Mouse (Mus musculus) limb, embryonic 13.5 days (tissue): ENCODE results near the gene Gm9747. TPM values are rescaled to one million over a fixed set of nuclear protein-coding genes. Genes with fewer than 3 reads are reported as not detected.

Experiments
- ATAC-seq: fragments of 200-750 bp; cut with Nextera tagmentation; 2 replicates; pipeline ENCODE4 v1.8.0; 2017; ENCODE audit warnings: low read depth, moderate number of reproducible peaks, moderate TSS enrichment; ENCODE audit not compliant: low FRiP score
- H3K27ac ChIP-seq: fragments of 300-500 bp; sonication (generic); 2 replicates; pipeline ENCODE4 v1.5.1; 2015; ENCODE audit warnings: inconsistent platforms, mild to moderate bottlenecking, moderate library complexity
- H3K27me3 ChIP-seq: fragments of 300-500 bp; sonication (generic); 2 replicates; pipeline ENCODE4 v1.6.1; 2015; ENCODE audit warnings: mild to moderate bottlenecking, inconsistent platforms
- H3K36me3 ChIP-seq: fragments of 300-500 bp; sonication (generic); 2 replicates; pipeline ENCODE4 v1.6.1; 2015; ENCODE audit warnings: inconsistent platforms, mild to moderate bottlenecking, moderate library complexity
- H3K4me1 ChIP-seq: fragments of 300-500 bp; sonication (generic); 2 replicates; pipeline ENCODE4 v1.6.1; 2015; ENCODE audit warnings: inconsistent platforms
- H3K4me2 ChIP-seq: fragments of 300-500 bp; sonication (generic); replicated peaks from 2 replicates; pipeline ENCODE4 v1.6.1; 2015; ENCODE audit warnings: inconsistent platforms, mild to moderate bottlenecking, moderate library complexity
- H3K4me3 ChIP-seq: fragments of 300-500 bp; sonication (generic); 2 replicates; pipeline ENCODE4 v1.5.1; 2015; ENCODE audit warnings: moderate library complexity, mild to moderate bottlenecking, inconsistent platforms
- H3K9ac ChIP-seq: fragments of 300-500 bp; sonication (generic); 2 replicates; pipeline ENCODE4 v1.6.1; 2015; ENCODE audit warnings: mild to moderate bottlenecking, inconsistent platforms
- H3K9me3 ChIP-seq: fragments of 300-500 bp; sonication (generic); 2 replicates; pipeline ENCODE4 v1.6.1; 2016; ENCODE audit warnings: inconsistent platforms
- WGBS: fragments of 180-500 bp; shearing (Covaris S2); methylation state at CpG from one replicate; pipeline ENCODE4 v1.1.7; 2015; 5-methylcytosine and 5-hydroxymethylcytosine counted together
- polyA plus RNA-seq: library from polyadenylated mRNA; unstranded; fragments of >200 nt; fragmentation: Nextera tagmentation; extraction: Ambion mirVana; gene quantifications from 2 replicates; pipeline ENCODE4 v1.2.1, GENCODE M21; 2015

The Gm9747 gene
- polyA plus RNA-seq, result 32.1 and 34.9 TPM in 2 replicates

GRCm38 (mm10) chr1:82232812-82233211 is at the start of gene Gm9747:
TSS of gene Gm9747 (plus strand) at chr1:82233112.
- Histone ChIP-seq H3K4me3 (no peak within 1 kb of the TSS), H3K4me1 (peaks cover 5% of the 10 kb centered on the region; the same call in 1 of the 2 replicates), H3K27me3 (no peaks in the 10 kb centered on the region), H3K27ac (no peak within 1 kb of the TSS), H3K9me3 (no peaks in the 10 kb centered on the region), H3K36me3 (peaks cover 31% of the 10 kb centered on the region), H3K4me2 (no peak within 1 kb of the TSS), H3K9ac (no peak within 1 kb of the TSS)
- no peak for ATAC-seq
- 93% methylated on average over 3 of the region's 3 CpGs for WGBS

- Histone ChIP-seq H3K4me3 (no peak overlapping the region), H3K4me1 (peaks cover 3% of the 10 kb centered on the region), H3K36me3 (no peaks in the 10 kb centered on the region), H3K4me2 (no peak overlapping the region), H3K27ac (no peak overlapping the region), H3K9me3 (no peaks in the 10 kb centered on the region), H3K27me3 (no peaks in the 10 kb centered on the region), H3K9ac (no peak overlapping the region)
- ATAC-seq, result no peak
- 75% methylated on average over 8 of the region's 8 CpGs for WGBS
Measured at GRCm38 (mm10) chr1:82183913-82184442, 48.9 kb upstream of the Gm9747 start.

- no peak overlapping the region for H3K4me3 ChIP-seq
- no peaks in the 10 kb centered on the region for H3K9me3 ChIP-seq
- 47% methylated on average over 10 of the region's 10 CpGs for WGBS
- H3K27ac ChIP-seq, result no peak overlapping the region
- no peaks in the 10 kb centered on the region for H3K27me3 ChIP-seq
- no peak overlapping the region for H3K9ac ChIP-seq
- no peak for ATAC-seq
- H3K4me1 ChIP-seq, result peaks cover 20% of the 10 kb centered on the region
- no peaks in the 10 kb centered on the region for H3K36me3 ChIP-seq
- H3K4me2 ChIP-seq, result no peak overlapping the region
Measured at GRCm38 (mm10) chr1:82188549-82189231, 44.2 kb upstream of the Gm9747 start.

- ATAC-seq, result peak; percentile 81
- Histone ChIP-seq H3K9ac (no peak overlapping the region), H3K4me2 (peak overlapping the region; percentile 30), H3K4me1 (peaks cover 20% of the 10 kb centered on the region), H3K9me3 (no peaks in the 10 kb centered on the region), H3K27me3 (no peaks in the 10 kb centered on the region), H3K27ac (no peak overlapping the region), H3K4me3 (no peak overlapping the region), H3K36me3 (no peaks in the 10 kb centered on the region)
- WGBS, result 16% methylated on average over 3 of the region's 3 CpGs
Measured at GRCm38 (mm10) chr1:82189516-82189915, 43.4 kb upstream of the Gm9747 start.

GRCm38 (mm10) chr1:82191579-82191978 is 41.3 kb upstream of the Gm9747 start:
- no peak for ATAC-seq
- WGBS, result 49% methylated on average over 3 of the region's 3 CpGs
- Histone ChIP-seq H3K36me3 (no peaks in the 10 kb centered on the region), H3K4me3 (no peak overlapping the region), H3K4me2 (no peak overlapping the region), H3K4me1 (peaks cover 20% of the 10 kb centered on the region), H3K27ac (no peak overlapping the region), H3K9ac (no peak overlapping the region), H3K9me3 (no peaks in the 10 kb centered on the region), H3K27me3 (no peaks in the 10 kb centered on the region)

- H3K4me3 ChIP-seq, result no peak overlapping the region
- H3K27ac ChIP-seq, result 0 out of 2 replicates have a peak overlapping the region, but pooled peaks have one; percentile 33
- H3K27me3 ChIP-seq, result 0 out of 2 replicates have a peak, but pooled peaks cover 2% of the 10 kb centered on the region
- 8% methylated on average over 1 of the region's 1 CpGs for WGBS
- no peaks in the 10 kb centered on the region for H3K9me3 ChIP-seq
- no peaks in the 10 kb centered on the region for H3K36me3 ChIP-seq
- no peak overlapping the region for H3K9ac ChIP-seq
- peak; percentile 49; the same call in 1 of the 2 replicates for ATAC-seq
- H3K4me1 ChIP-seq, result peaks cover 48% of the 10 kb centered on the region
- H3K4me2 ChIP-seq, result no peak overlapping the region
Measured at GRCm38 (mm10) chr1:82199918-82200317, 33.0 kb upstream of the Gm9747 start.

- H3K36me3 ChIP-seq, result no peaks in the 10 kb centered on the region
- ATAC-seq, result no peak
- H3K4me3 ChIP-seq, result no peak overlapping the region
- 0 out of 2 replicates have a peak, but pooled peaks cover 2% of the 10 kb centered on the region for H3K27me3 ChIP-seq
- no peaks in the 10 kb centered on the region for H3K9me3 ChIP-seq
- no peak overlapping the region for H3K27ac ChIP-seq
- H3K4me1 ChIP-seq, result peaks cover 48% of the 10 kb centered on the region
- H3K9ac ChIP-seq, result no peak overlapping the region
- 69% methylated on average over 7 of the region's 7 CpGs for WGBS
- no peak overlapping the region for H3K4me2 ChIP-seq
Measured at GRCm38 (mm10) chr1:82200636-82201035, 32.3 kb upstream of the Gm9747 start.

- Histone ChIP-seq H3K4me3 (no peak overlapping the region), H3K9ac (no peak overlapping the region), H3K36me3 (no peaks in the 10 kb centered on the region), H3K4me2 (no peak overlapping the region), H3K9me3 (peaks cover 9% of the 10 kb centered on the region; the same call in 1 of the 2 replicates), H3K27me3 (0 out of 2 replicates have a peak, but pooled peaks cover 2% of the 10 kb centered on the region), H3K4me1 (peaks cover 16% of the 10 kb centered on the region), H3K27ac (no peak overlapping the region)
- no peak for ATAC-seq
- WGBS, result 84% methylated on average over 5 of the region's 5 CpGs
Measured at GRCm38 (mm10) chr1:82207511-82207910, 25.4 kb upstream of the Gm9747 start.

GRCm38 (mm10) chr1:82220673-82221396 is 12.1 kb upstream of the Gm9747 start:
- ATAC-seq, result 0 out of 2 replicates have a peak, but pooled peaks have one; percentile 24
- H3K36me3 ChIP-seq, result no peaks in the 10 kb centered on the region
- no peak overlapping the region for H3K4me2 ChIP-seq
- H3K27me3 ChIP-seq, result no peaks in the 10 kb centered on the region
- no peak overlapping the region for H3K4me3 ChIP-seq
- H3K9ac ChIP-seq, result no peak overlapping the region
- whole genome bisulfite sequencing, result 46% methylated on average over 12 of the region's 12 CpGs
- H3K4me1 ChIP-seq, result peaks cover 12% of the 10 kb centered on the region; the same call in 1 of the 2 replicates
- no peaks in the 10 kb centered on the region for H3K9me3 ChIP-seq
- no peak overlapping the region for H3K27ac ChIP-seq

- Histone ChIP-seq H3K27me3 (no peaks in the 10 kb centered on the region), H3K4me2 (no peak overlapping the region), H3K9me3 (no peaks in the 10 kb centered on the region), H3K36me3 (no peaks in the 10 kb centered on the region), H3K9ac (no peak overlapping the region), H3K4me1 (peaks cover 12% of the 10 kb centered on the region; the same call in 1 of the 2 replicates), H3K4me3 (no peak overlapping the region), H3K27ac (no peak overlapping the region)
- no peak for ATAC-seq
- 59% methylated on average over 1 of the region's 1 CpGs for WGBS
Measured at GRCm38 (mm10) chr1:82221462-82221861, 11.4 kb upstream of the Gm9747 start.

- no peak overlapping the region for H3K27ac ChIP-seq
- no peaks in the 10 kb centered on the region for H3K36me3 ChIP-seq
- H3K4me3 ChIP-seq, result no peak overlapping the region
- ATAC-seq, result no peak
- no peak overlapping the region for H3K9ac ChIP-seq
- no peaks in the 10 kb centered on the region for H3K27me3 ChIP-seq
- no peak overlapping the region for H3K4me2 ChIP-seq
- H3K9me3 ChIP-seq, result no peaks in the 10 kb centered on the region
- 79% methylated on average over 5 of the region's 5 CpGs for WGBS
- H3K4me1 ChIP-seq, result peaks cover 12% of the 10 kb centered on the region; the same call in 1 of the 2 replicates
Measured at GRCm38 (mm10) chr1:82223042-82223795, 9.7 kb upstream of the Gm9747 start.
